Mouse (Mus musculus) urinary bladder, adult 18-20 months (tissue): ENCODE measurements around the gene Mterf1a.
A peak's percentile ranks its signal among the peaks of the same experiment; 100 is the strongest.
"Not testable (repeated sequence)": the region's sequence is repeated elsewhere in the genome, so short reads cannot be mapped to it uniquely, and the experiment has no call there.

Source experiments
- DNase-seq, 2 experiments: peaks; one replicate each; pipeline ENCODE4 v3.0.0; 2022; ENCODE audit warnings: low spot score in 2 of 2, mixed read lengths in 2 of 2

Mterf1a gene

DNA sequence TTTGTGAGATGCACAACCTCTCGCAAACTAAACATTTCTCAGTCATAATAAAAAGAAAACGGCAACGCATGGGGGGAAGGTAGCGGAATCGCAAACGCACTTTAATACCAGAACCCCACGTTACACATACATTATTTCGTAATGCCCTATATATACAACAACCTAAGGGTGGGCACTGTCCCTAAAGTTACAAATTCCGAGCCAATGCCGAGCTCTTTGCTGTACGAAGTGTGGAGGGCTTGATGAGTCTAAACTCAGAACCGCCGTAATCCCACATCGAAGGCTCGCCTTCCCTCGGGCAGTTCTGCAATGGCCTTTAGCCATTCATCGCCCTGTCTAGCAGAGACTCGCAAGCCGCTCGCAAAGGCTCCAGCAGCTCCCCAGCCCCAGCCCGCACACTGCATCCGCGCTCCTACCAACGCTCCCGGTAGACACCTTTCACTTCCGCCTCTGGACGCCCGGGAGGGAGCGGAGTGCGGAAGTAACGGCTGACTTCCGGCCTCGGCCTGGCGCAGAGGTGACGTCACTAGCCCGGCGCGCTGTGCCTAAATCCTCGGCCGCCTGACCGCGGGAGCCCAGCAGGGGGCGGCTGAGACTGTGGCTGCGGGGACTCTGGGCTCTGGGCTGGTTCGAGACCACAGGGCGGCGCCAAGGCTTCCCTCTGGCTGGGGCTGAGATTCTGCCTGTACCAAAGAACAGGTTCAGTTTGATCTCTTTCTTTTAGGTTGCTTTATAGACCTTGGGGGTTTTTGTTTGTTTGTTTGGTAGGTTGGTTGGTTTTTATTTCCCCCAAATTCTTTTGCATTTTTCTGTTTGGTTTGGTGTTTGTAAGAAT lies at the start of gene Mterf1a:
Gene Mterf1a (minus strand): TSS at position 475 of the 835 bp plus-strand sequence.
- peak; percentile 5 to 20 for DNase-seq

- not testable (repeated sequence) for DNase-seq
These were observed 49.4 kb upstream of the Mterf1a start for GRCm38 (mm10) chr5:3943169-3943568.

- DNase-seq: no peak
These were observed 47.5 kb upstream of the Mterf1a start for GRCm38 (mm10) chr5:3941240-3941639.

GRCm38 (mm10) chr5:3939335-3939734 lies 45.6 kb upstream of the Mterf1a start:
- DNase-seq: no peak

DNA sequence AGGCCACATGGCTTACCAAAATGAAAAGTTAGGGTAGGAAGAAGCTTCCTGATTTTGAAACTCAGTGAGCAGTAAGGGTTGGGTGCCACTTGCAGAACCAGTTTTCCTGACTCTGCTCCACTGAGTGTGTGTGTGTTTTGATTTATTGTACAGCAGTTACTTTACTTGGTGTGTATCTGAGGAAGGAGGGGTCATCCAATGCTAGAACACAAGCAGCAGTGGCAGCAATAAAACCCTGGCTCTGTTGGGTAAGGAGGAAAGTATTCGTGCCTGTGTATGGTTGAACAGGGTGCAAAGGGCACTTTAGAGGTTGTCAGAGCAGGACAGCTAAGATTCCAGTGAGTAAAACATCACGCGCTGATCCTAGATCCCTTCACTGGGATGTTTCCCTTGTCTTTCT lies 45.2 kb upstream of the Mterf1a start:
- no peak for DNase-seq

DNA sequence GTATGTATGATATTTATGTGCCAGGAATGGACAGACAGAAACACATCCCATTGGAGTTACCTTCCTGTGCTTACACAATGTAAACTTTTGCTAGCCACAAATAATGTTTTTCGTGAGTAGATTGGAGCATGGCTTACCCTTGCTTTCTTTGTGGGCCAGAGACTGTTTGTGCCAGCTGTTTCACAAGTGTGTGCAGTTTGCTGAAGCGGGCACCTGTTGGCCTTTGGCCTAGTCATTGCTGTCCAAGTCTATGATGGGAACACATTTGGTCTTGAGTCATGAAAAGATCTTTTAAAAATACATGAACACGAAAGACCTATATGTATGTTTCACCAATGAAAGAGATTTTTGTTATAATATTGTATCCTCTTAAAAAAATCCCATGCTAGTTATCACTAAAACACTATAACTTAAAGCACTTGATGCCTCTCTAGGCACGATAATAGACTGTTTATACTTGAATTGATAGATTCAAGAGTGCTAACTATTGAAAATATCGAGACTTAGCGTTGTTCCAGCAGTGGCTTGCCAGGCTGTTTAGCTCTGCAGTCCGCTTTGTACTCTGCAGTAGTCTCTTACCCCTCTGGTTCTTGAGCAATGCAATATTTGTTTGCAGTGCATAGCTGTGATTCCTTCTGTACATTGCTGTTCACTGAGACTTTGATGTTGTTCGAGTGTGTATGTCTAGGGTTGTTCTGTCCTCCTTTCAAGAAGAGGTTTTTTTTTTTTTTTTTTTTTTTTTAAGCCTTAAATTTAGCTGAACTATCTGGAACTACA lies 42.2 kb upstream of the Mterf1a start:
- no peak for DNase-seq

DNA sequence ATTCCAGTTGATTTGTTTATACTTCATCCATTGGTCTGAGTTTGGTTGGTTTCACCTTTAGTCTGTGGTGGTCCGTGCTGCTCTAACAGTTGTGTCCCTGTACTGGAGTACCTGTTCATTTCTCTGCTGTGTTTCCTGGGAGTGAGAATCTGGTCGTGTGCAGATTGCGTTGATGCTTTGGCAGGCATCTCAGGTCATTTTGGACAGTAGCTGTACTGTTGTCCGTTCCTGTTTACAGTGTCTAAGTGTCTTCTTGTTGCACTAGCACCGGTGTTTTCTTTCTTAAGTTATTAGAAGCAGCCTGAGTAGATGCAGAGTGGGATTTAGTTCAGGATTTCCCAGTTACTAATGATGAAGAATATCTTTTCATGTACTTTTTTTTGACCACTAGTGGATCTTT lies 41.5 kb upstream of the Mterf1a start:
- no peak for DNase-seq

GRCm38 (mm10) chr5:3933551-3933950 lies 39.8 kb upstream of the Mterf1a start:
- DNase-seq: no peak

GRCm38 (mm10) chr5:3931636-3932035 lies 37.9 kb upstream of the Mterf1a start:
- DNase-seq: no peak

GRCm38 (mm10) chr5:3930760-3931159 lies 37.0 kb upstream of the Mterf1a start:
- no peak for DNase-seq

DNA sequence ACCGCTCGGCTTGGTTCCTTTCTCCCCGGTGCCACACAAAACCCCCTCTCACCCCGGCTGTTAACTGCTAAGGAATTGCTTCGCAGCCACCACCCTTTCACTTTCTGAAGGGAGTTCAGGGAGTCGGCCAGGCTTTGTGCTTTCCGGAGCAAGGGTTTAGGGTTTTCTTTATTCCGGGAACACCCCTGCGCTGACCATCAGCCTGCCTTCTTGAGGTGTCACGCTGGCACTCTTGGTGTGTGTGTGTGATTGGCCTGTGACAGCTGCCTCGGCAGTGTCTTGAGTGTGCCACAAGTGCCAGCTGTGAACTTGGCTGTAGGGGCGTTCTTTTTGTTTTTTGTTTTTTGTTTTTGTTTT lies 34.9 kb upstream of the Mterf1a start:
- DNase-seq: peak in 1 of 2 experiments; percentile 32

DNA sequence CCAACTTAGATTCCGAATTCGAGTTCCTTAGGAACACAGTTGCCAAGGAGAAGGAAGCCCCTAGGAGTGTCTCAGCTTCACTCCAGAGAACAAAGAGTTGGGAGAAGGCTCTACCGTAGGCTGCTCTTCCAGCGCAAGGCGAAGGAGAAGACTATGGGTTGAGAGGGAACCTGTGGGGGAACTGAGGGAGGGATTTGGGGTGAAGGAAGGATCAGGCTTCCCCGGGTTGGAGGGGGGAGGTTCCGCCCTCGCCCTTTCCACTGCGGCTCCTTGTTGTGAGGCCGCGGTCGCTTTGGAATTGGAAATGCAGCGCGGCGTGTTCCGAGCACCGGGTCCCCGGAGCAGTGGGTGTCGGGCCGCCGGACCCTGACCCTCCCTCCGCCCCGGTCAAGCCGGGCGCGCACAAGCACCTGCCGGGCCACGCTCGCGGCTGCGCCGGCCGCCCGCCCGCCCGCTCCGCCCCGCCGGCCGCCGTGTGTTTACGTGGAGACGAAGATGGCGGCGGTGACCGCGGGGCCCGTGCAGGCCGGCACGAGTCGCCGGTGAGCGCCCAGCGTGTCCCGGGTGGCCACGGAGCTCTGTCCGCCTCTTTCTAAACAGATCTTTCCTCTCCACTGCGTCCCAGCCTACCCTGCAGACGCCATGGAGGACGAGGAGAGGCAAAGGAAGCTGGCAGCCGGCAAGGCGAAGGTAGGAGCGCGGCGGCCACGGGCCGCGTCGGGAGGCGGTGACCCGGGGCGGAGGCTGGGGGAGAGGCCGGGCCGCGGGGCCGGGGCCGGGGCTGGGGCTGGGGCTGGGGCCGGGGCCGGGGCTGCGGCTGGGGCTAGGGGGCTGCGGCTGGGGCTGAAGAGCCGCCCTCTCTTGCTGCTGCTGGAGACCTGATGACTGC lies 34.3 kb upstream of the Mterf1a start, which contains the start of gene Akap9:
Gene Akap9 (plus strand): TSS at position 254 of the 889 bp plus-strand sequence.
- peak; percentile 57 to 77 for DNase-seq

DNA sequence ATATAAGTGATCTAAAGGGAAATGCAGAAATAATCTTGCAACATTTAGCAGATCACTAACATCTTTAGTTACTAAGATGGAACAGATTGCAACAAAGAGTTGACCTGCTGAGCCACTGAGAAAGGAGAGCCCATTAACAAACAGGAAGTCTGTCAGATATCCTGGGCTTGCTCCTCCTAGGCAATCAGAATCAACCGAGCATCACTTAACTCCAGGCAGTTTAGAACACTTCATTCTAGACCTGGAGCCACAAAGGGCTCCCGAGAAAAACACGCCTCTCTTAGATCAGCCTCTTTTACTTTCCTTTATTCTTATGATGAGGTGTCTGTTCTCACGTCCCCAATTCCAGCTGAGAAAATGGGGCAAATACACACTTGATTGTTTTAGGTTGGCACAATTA lies 32.9 kb upstream of the Mterf1a start:
- no peak for DNase-seq

GRCm38 (mm10) chr5:3922350-3922749 lies 28.6 kb upstream of the Mterf1a start:
- no peak for DNase-seq

DNA sequence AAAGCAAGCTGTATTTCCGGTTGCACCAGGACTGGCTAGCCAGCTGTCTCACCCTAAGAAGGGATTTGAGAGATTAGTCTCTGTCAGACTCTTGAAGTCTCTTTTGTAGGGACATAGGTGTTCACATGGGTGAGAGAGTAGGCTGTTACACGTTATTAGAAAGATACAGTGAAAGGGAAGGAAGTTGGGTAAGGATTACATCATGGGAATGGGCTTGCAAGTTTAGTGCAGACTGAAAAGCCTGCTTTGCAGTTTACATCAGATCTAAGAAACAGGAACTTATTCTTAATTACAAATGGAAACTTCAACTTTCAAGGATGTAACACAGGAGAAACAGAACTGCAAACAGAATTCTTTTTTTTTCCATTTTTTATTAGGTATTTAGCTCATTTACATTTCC lies 11.7 kb upstream of the Mterf1a start:
- DNase-seq: no peak

GRCm38 (mm10) chr5:3894294-3894619 lies 524 bp upstream of the Mterf1a start:
- not testable (repeated sequence) for DNase-seq

DNA sequence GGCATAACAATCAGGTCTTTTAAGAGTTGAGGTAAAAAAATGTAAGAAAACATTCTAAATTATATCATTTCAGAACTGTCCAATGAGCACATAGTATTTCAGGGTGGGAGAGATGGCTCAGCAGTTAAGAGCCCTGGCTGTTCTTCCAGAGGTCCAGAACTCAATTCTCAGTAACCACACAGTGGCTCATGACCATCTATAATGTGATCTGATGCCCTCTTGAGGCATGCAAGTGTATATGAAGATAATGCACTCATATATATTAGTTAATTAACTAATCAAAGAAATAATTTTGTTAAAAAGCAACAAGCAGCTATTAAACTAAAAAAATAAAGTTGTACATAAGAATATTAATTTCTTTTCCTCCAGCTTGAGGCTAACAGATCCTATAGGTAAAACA lies 4.5 kb downstream of the Mterf1a start:
- DNase-seq: no peak

DNA sequence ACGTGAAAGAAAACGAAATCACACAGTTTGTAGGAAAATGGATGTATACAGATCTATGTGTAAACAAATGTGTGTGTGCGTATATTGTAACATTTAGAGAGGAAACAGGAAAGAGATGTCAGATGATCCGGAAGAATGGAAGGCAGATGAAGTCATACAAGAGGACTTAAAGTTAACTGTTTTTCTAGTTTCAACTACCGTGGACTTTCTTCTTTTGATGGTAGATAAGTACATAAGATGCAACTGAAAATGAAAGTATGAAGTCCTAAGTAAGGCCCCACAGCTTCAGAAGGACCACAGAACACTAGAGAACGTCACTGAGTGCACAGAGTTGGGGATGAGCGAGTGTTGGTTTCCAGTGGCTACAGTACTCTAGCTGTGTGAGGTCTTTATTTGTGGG lies 6.9 kb downstream of the Mterf1a start:
- DNase-seq: not testable (repeated sequence)

- no peak for DNase-seq
These were observed 20.2 kb downstream of the Mterf1a start for GRCm38 (mm10) chr5:3873485-3873884.

DNA sequence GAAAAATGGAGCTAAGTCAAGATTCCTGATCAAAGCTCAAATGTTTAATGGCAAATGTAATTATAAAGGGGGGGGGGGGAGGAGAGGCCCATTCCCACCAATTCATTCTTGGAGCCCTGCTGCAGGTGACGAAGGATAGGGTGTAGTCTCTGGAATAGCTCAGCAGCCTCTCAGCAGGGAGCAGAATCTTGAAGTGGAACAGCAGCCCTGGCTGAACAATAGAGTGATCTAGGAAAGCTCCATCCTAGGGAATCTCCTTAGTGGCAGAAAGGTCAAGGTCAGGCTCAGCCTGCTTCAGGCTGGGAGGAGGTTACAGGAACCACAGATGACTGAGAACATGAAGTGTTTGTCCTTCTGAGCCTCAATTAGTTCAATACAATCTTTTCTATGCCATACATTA lies 21.4 kb downstream of the Mterf1a start:
- DNase-seq: no peak

DNA sequence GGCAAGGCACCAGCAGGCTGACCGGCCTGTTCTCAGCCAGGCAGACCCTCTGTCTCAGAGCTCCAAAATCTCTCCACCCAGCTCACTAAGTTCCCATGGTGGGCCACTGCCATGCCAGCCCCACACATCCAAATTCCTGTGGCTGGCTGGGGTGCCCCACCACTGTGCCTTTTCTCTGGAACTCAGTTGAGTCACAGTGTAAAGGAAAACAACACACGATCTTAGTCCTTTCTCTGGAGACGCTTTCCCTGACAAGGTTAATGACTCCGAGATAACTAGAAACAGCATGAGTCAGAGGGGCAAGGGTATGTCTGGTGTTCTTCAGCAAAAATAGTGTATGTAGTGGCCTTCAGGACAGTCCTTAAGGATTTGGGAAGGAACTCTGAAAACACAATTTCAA lies 23.6 kb downstream of the Mterf1a start:
- DNase-seq: no peak

GRCm38 (mm10) chr5:3845026-3845425 lies 48.7 kb downstream of the Mterf1a start, which contains the start of gene Lrrd1:
Gene Lrrd1, plus strand, starts transcription at chr5:3845173.
- no peak for DNase-seq
